Mouse (Mus musculus): ENCODE measurements around the gene Cdk6.

GRCm38 (mm10) chr5:3382343-3383040 lies 41.2 kb downstream of the Cdk6 start:
- TF ChIP-seq CHD2 (IDR thresholded peaks at IDR 0.05; ENCODE audit: low read depth, low read length) (no peak), ZC3H11A (IDR thresholded peaks at IDR 0.05; ENCODE audit: borderline replicate concordance, low read depth, low read length) (no peak), HCFC1 (IDR thresholded peaks at IDR 0.05; ENCODE audit: borderline replicate concordance, insufficient read depth, low read length) (no peak), ZNF384 (IDR thresholded peaks at IDR 0.05; ENCODE audit: low read depth, low read length) (no peak)
